Mouse (Mus musculus): ENCODE results near the gene Zyg11a. TPM values are rescaled to one million over a fixed set of nuclear protein-coding genes. Genes with fewer than 3 reads are reported as not detected.
"Not testable (repeated sequence)": the region's sequence is repeated elsewhere in the genome, so short reads cannot be mapped to it uniquely, and the experiment has no call there.

The Zyg11a gene
- polyA plus RNA-seq, 1 experiment from 2014 or later = 0.10 TPM

DNA sequence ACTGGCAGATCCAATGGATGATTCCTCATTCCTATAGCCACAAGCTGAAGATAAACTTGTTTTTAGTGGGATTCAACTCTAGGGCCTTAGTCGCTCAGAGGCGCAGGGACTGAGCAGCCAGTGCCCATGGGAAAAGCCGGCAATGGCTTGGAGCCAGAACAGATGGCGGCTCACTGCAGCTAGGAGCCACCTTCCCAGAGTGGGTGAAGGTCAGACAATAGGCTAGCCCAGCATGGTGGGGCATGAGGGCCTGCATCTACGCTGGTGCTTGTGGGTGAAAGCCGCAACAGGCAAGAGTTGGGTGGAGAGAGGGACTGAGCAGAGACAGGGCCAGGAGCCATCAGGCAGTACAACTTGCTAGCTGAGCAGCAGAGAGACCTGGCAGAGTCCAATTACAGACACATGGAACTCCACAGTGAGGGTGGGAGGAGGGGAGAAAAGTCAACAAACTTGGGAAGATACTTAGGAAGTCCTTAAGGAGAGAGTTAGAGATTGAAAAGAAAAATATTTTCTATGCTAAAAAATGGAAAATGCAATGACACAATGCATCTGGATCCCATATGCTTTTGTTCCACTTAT is 21.5 kb downstream of the Zyg11a start:
- Histone ChIP-seq H3K27me3 (no peaks in the 10 kb centered on the region), H3K36me3 (no peaks in the 10 kb centered on the region), H3K4me1 (replicated peaks) (no peaks in the 10 kb centered on the region), H3K27ac (no peak overlapping the region), H3K9ac (no peak overlapping the region), H3K4me2 (no peak overlapping the region), H3K9me3 (replicated peaks) (no peaks in the 10 kb centered on the region), H3K4me3 (replicated peaks) (no peak overlapping the region)
- 70% methylated on average over 6 of the region's 6 CpGs for WGBS (ENCODE audit: insufficient replicate concordance)
- no peak for ATAC-seq (ENCODE audit: low read depth)
- DNase-seq = no peak

GRCm38 (mm10) chr4:108192821-108193323 is 25.0 kb downstream of the Zyg11a start:
- Histone ChIP-seq H3K4me1 (replicated peaks) (no peaks in the 10 kb centered on the region), H3K27me3 (no peaks in the 10 kb centered on the region), H3K27ac (no peak overlapping the region), H3K36me3 (no peaks in the 10 kb centered on the region), H3K9ac (no peak overlapping the region), H3K4me2 (no peak overlapping the region), H3K4me3 (replicated peaks) (no peak overlapping the region), H3K9me3 (replicated peaks) (no peaks in the 10 kb centered on the region)
- WGBS (ENCODE audit: insufficient replicate concordance) = 53% methylated on average over 2 of the region's 2 CpGs
- ATAC-seq (ENCODE audit: low read depth) (no peak), DNase-seq (no peak)

GRCm38 (mm10) chr4:108182278-108182677 is 35.6 kb downstream of the Zyg11a start:
- Histone ChIP-seq H3K36me3 (no peaks in the 10 kb centered on the region), H3K4me2 (no peak overlapping the region), H3K4me3 (replicated peaks) (no peak overlapping the region), H3K9ac (no peak overlapping the region), H3K27ac (no peak overlapping the region), H3K27me3 (no peaks in the 10 kb centered on the region), H3K9me3 (replicated peaks) (no peaks in the 10 kb centered on the region), H3K4me1 (replicated peaks) (no peaks in the 10 kb centered on the region)
- no peak for ATAC-seq (ENCODE audit: low read depth)
- 45% methylated on average over 1 of the region's 1 CpGs for WGBS (ENCODE audit: insufficient replicate concordance)
- no peak for DNase-seq

GRCm38 (mm10) chr4:108168056-108168455 is 49.8 kb downstream of the Zyg11a start:
- ATAC-seq (ENCODE audit: low read depth) = no peak
- WGBS (ENCODE audit: insufficient replicate concordance) = 73% methylated on average over 6 of the region's 6 CpGs
- no peaks in the 10 kb centered on the region; the same call in 1 of the 2 replicates for H3K4me1 ChIP-seq (replicated peaks)
- no peak overlapping the region for H3K27ac ChIP-seq
- no peak overlapping the region for H3K9ac ChIP-seq
- no peak overlapping the region for H3K4me2 ChIP-seq
- H3K36me3 ChIP-seq = no peaks in the 10 kb centered on the region
- DNase-seq = no peak
- H3K27me3 ChIP-seq = peaks cover 28% of the 10 kb centered on the region
- no peak overlapping the region for H3K4me3 ChIP-seq (replicated peaks)
- H3K9me3 ChIP-seq (replicated peaks) = no peaks in the 10 kb centered on the region

DNA sequence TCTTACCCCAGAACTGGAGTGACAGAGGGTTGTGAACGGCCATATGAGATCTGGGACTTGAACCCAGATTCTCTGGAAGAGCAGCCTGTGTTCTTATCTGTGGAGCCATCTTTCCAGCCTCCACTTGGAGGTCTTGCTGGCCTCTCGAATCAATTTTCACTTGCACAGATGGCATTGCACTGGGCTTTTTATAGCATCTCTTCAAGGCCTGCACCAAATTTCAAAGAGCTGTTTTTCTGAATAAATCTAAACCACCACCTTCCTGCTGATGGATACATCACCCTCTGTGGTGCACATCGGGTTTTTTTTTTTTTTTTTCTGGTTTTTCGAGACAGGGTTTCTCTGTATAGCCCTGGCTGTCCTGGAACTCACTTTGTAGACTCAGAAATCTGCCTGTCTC is 51.0 kb downstream of the Zyg11a start:
- Histone ChIP-seq H3K36me3 (no peaks in the 10 kb centered on the region), H3K9ac (no peak overlapping the region), H3K27me3 (peaks cover 28% of the 10 kb centered on the region), H3K27ac (no peak overlapping the region), H3K9me3 (replicated peaks) (no peaks in the 10 kb centered on the region), H3K4me3 (replicated peaks) (no peak overlapping the region), H3K4me1 (replicated peaks) (no peaks in the 10 kb centered on the region; the same call in 1 of the 2 replicates), H3K4me2 (no peak overlapping the region)
- 58% methylated on average over 4 of the region's 4 CpGs for WGBS (ENCODE audit: insufficient replicate concordance)
- no peak for DNase-seq
- no peak for ATAC-seq (ENCODE audit: low read depth)

DNA sequence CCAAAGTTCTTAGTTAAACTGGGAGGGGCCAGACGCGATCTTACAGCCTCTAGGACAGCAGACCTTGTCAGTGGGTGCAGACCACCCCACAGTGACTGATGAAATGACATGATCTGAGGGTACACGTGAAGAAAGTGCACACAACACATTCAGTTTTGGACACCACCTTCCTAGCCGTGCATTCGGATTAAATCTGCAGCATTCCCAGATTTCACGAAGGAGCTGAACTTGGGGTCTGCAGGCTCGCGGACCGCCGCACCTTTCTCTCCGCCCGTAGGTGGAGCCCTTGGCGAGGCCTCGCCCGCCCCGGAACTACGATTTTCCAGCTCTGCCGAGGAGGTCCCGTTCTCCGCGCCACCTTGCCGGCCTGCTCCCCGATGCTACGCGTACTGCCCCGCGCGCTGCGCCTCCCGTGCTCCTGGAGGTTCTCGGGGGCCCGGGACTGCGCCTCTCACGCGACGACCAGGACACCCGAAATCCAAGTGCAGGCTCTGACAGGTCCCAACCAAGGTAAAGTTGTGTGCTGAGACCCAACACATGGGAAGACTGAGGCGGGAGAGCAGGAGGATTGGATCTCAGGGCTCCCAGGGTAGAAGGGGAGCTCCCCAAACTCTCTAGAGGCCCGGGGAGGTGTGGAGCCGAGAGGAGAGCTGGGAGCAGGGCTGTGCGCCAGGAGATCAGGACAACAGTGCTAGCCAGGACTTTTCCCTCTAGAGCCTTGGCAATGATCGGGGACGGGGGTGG is 52.5 kb downstream of the Zyg11a start, which contains the start of gene Echdc2:
Echdc2 (plus strand) TSS at position 286 of the 744 bp plus-strand sequence.
- DNase-seq (no peak), ATAC-seq (ENCODE audit: low read depth) (peak; percentile 31; the same call in 1 of the 2 replicates)
- Histone ChIP-seq H3K4me2 (peak within 1 kb of the TSS; percentile 73), H3K36me3 (no peaks in the 10 kb centered on the region), H3K9ac (peak within 1 kb of the TSS; percentile 61), H3K27me3 (peaks cover 28% of the 10 kb centered on the region), H3K4me3 (replicated peaks) (peak within 1 kb of the TSS; percentile 61), H3K27ac (no peak within 1 kb of the TSS), H3K4me1 (replicated peaks) (no peaks in the 10 kb centered on the region; the same call in 1 of the 2 replicates), H3K9me3 (replicated peaks) (no peaks in the 10 kb centered on the region)
- 2% methylated on average over 43 of the region's 43 CpGs for WGBS (ENCODE audit: insufficient replicate concordance)

DNA sequence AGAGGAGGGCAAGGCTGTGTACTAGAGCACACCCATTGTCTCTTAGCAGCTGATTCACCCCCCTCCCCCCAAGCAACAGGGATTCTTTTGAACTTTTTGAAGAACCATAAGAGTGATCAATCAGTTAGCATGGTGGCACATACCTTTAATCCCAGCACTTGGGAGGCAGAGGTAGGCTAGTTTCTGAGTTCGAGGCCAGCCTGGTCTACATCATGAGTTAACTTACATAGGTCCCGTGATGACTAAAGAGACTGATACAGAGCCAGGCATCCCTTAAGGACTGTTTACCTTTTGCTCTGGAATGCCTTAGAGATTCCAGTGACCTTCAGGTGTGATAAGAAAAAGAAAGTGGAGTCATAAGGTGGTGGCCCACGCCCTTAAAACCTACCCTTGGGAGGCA is 54.6 kb downstream of the Zyg11a start:
- ATAC-seq (ENCODE audit: low read depth) = no peak
- H3K9me3 ChIP-seq (replicated peaks) = no peaks in the 10 kb centered on the region
- H3K36me3 ChIP-seq = no peaks in the 10 kb centered on the region

DNA sequence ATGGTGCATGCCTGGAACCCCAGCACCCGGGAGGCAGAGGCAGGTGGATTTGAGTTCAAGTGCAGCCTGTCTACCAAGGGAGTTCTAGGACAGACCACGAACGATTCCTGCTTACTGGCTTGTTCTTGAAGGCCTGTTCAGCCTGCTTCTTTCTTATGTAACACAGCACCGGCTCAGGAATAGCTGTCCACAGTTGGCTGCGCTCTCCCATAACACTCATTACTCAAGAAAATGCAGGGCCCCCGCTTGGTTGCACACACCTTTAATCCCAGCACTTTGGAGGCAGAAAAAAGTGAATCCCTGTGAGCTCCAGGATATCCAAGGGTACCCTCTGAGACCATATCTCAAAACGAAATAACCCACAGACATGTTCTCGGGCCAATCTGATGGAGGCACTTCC is 55.9 kb downstream of the Zyg11a start:
- H3K4me1 ChIP-seq (replicated peaks) = no peaks in the 10 kb centered on the region; the same call in 1 of the 2 replicates
- H3K27me3 ChIP-seq = peaks cover 28% of the 10 kb centered on the region
- DNase-seq (no peak), ATAC-seq (ENCODE audit: low read depth) (no peak)
- no peaks in the 10 kb centered on the region for H3K9me3 ChIP-seq (replicated peaks)
- H3K4me3 ChIP-seq (replicated peaks) = no peak overlapping the region
- H3K9ac ChIP-seq = no peak overlapping the region
- H3K27ac ChIP-seq = no peak overlapping the region
- WGBS (ENCODE audit: insufficient replicate concordance) = 70% methylated on average over 8 of the region's 8 CpGs
- H3K36me3 ChIP-seq = no peaks in the 10 kb centered on the region
- no peak overlapping the region for H3K4me2 ChIP-seq

More for the DNA sequence above, 54.6 kb downstream of the Zyg11a start:
- no peak for DNase-seq
- Histone ChIP-seq H3K4me1 (replicated peaks) (no peaks in the 10 kb centered on the region; the same call in 1 of the 2 replicates), H3K27ac (no peak overlapping the region), H3K9ac (no peak overlapping the region), H3K4me2 (no peak overlapping the region), H3K27me3 (peaks cover 28% of the 10 kb centered on the region), H3K4me3 (replicated peaks) (no peak overlapping the region)
- 61% methylated on average over 3 of the region's 3 CpGs for WGBS (ENCODE audit: insufficient replicate concordance)

DNA sequence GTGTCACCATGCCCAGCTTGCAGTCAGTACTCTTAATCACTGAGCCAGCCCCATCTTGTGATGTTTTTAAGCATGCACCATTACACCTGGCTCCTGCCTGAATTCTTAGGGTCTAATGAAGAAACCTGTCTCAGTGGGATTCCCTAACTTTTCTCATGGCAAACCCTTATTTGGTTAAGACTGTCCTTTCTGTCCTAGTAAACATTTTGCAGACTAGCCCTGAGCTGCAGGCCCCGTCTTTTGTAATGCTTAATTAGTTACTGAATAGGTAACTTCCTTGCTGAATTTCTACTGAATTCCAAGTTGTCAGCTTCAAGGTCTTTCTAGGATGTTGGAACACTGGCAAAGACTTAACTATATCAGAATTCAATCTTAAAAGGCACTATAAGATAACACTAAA is 62.7 kb downstream of the Zyg11a start:
- H3K9me3 ChIP-seq (replicated peaks) = not testable (repeated sequence)
- 41% methylated on average over 1 of the region's 1 CpGs for WGBS (ENCODE audit: insufficient replicate concordance)

DNA sequence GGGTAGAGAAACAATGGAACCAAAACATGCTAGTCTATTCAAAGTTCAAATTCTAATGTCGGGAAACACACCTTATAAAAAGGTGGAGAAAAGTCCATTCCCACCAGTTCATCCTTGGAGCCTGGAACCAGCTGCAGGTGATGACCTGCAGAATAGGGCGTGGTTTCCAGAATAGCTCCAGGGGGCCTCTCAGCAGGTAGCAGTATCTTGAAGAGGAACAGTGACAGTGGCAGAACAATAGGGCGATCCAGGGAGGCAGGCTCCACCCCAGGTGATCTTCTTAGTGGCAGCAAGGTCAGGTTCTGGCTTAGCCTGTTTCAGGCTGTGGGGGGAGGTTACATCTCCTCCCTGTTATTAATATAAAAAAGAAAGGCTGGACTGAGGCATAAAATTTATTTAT is 72.3 kb downstream of the Zyg11a start:
- H3K9ac ChIP-seq; H3K27me3 ChIP-seq; H3K36me3 ChIP-seq; H3K27ac ChIP-seq; ATAC-seq (ENCODE audit: low read depth); H3K4me2 ChIP-seq; DNase-seq; H3K9me3 ChIP-seq (replicated peaks); H3K4me1 ChIP-seq (replicated peaks); H3K4me3 ChIP-seq (replicated peaks): not testable (repeated sequence)
- 40% methylated on average over 3 of the region's 3 CpGs for WGBS (ENCODE audit: insufficient replicate concordance)

More for the DNA sequence above, 62.7 kb downstream of the Zyg11a start:
- not testable (repeated sequence) for ATAC-seq (ENCODE audit: low read depth); H3K36me3 ChIP-seq; H3K4me3 ChIP-seq (replicated peaks); DNase-seq; H3K4me2 ChIP-seq; H3K4me1 ChIP-seq (replicated peaks); H3K27ac ChIP-seq; H3K9ac ChIP-seq; H3K27me3 ChIP-seq

GRCm38 (mm10) chr4:108144880-108145279 is 73.0 kb downstream of the Zyg11a start, which contains the start of gene Scp2:
Gene Scp2, minus strand, starts transcription at chr4:108144998.
- Histone ChIP-seq H3K27me3 (no peaks in the 10 kb centered on the region), H3K4me3 (replicated peaks) (no peak within 1 kb of the TSS), H3K9me3 (replicated peaks) (no peaks in the 10 kb centered on the region), H3K4me1 (replicated peaks) (no peaks in the 10 kb centered on the region), H3K9ac (no peak within 1 kb of the TSS), H3K4me2 (no peak within 1 kb of the TSS), H3K27ac (no peak within 1 kb of the TSS), H3K36me3 (no peaks in the 10 kb centered on the region)
- WGBS (ENCODE audit: insufficient replicate concordance) = 63% methylated on average over 1 of the region's 1 CpGs
- ATAC-seq (ENCODE audit: low read depth) (no peak), DNase-seq (no peak)

All from liver, embryonic 13.5 days (tissue).